Comparison of ENCODE assay signal across 17 mouse cellular contexts in the genomic region with DNA sequence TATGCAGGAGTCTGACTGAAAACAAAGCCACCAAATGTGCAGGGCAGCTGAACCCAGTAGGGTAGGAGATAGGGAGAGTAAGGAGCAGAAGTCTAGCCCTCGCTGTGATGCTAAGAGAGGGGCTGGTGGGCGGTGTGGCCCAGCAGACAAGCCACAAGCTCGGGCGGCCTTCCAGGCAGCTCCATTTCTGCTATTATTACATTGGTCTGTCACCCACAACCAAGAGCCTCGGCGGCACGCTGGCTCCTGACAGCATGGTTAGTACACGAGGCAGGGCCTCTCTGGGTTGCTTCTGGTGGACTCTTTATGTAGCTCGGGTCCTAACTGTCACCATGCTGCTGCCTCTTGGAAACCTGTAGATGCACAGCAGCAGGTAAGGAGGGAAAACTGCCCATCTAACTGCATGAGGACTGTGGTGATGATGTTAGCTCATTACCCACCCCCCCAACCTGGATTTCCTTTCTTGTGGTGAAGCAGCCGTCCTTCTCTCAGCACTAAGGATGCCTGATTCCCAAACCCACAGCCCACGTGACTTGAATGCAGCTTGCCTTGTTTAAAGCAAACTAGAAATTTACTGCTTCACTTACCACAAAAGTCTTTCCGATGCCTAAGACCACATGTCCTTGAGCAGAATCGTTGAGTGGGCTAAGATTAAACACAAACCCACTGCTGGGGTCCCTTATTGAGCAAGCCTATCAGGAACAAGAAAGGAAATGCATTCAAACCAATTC. TPM values are rescaled to one million over a fixed set of nuclear protein-coding genes. Genes with fewer than 3 reads are reported as not detected.
DNase-seq lines count a peak whose midpoint lies in the region; ATAC-seq and TF ChIP-seq lines count a peak whose summit lies in the region.
"Had no signal": no experiment of that assay in that cellular context is flagged by ENCODE, and none has a peak within 500 bp of the region (broad histone marks: within the 10 kb centered on the region; RNA-seq: fewer than 3 reads in every experiment).

No protein-coding gene starts in this region.

- H3K4me3 ChIP-seq in heart, embryonic 13.5 days, result no peak overlapping the region
- no peak overlapping the region for H3K4me3 ChIP-seq in heart, embryonic 12.5 days
- no peak overlapping the region for H3K4me3 ChIP-seq in embryonic facial prominence, embryonic 13.5 days
- H3K4me3 ChIP-seq in myocyte, result no peak overlapping the region
- H3K4me3 ChIP-seq: forebrain, embryonic 13.5 days had no signal

- H3K4me2 ChIP-seq in heart, embryonic 13.5 days, result no peak overlapping the region
- no peak overlapping the region for H3K4me2 ChIP-seq in heart, embryonic 12.5 days
- peak overlapping the region; percentile 18; the same call in 1 of the 2 replicates for H3K4me2 ChIP-seq in embryonic facial prominence, embryonic 13.5 days
- H3K4me2 ChIP-seq in myocyte (ENCODE audit: low read depth), result no peak overlapping the region
- H3K4me2 ChIP-seq: forebrain, embryonic 13.5 days; heart, embryonic 11.5 days; liver, embryonic 11.5 days had no signal

- TF ChIP-seq POLR2A in myocyte (IDR thresholded peaks at IDR 0.05; ENCODE audit: insufficient read length, low read depth), result no peak

- ATAC-seq in heart, embryonic 13.5 days (ENCODE audit: extremely low read depth, insufficient number of reproducible peaks, low FRiP score, low TSS enrichment), result no peak
- no peak for ATAC-seq in heart, embryonic 12.5 days (ENCODE audit: insufficient number of reproducible peaks, low FRiP score)
- ATAC-seq in embryonic facial prominence, embryonic 13.5 days (ENCODE audit: insufficient number of reproducible peaks, insufficient read depth, low FRiP score, low TSS enrichment, low read depth), result peak; percentile 23; the same call in 1 of the 2 replicates
- ATAC-seq: forebrain, embryonic 13.5 days; inflammation-experienced regulatory T-cells, adult 6 months; lung, postnatal 0 days had no signal

- no peaks in the 10 kb centered on the region for H3K9me3 ChIP-seq in heart, embryonic 13.5 days
- H3K9me3 ChIP-seq in heart, embryonic 12.5 days (replicated peaks), result no peaks in the 10 kb centered on the region
- no peaks in the 10 kb centered on the region for H3K9me3 ChIP-seq in embryonic facial prominence, embryonic 13.5 days
- H3K9me3 ChIP-seq: forebrain, embryonic 13.5 days had no signal

- no peaks in the 10 kb centered on the region for H3K79me2 ChIP-seq in myocyte (ENCODE audit: control insufficient read depth, insufficient read depth)

- peak; percentile 42 to 63 for DNase-seq in right cerebral cortex, adult 2 months (ENCODE audit: low spot score in 2 of 2)
- DNase-seq in right cerebral cortex, postnatal 4 days, result no peak
- no peak for DNase-seq in kidney, postnatal 14 days
- DNase-seq in retina, embryonic 14.5 days (ENCODE audit: low spot score), result no peak
- DNase-seq: cerebellum, adult 11-12 months; gastrocnemius, postnatal 14 days; heart, postnatal 4 days had no signal

- H3K27ac ChIP-seq in heart, embryonic 13.5 days (replicated peaks), result 0 out of 2 replicates have a peak overlapping the region, but pooled peaks have one; percentile 30
- no peak overlapping the region for H3K27ac ChIP-seq in heart, embryonic 12.5 days (ENCODE audit: poor library complexity, severe bottlenecking)
- peak overlapping the region; percentile 78 for H3K27ac ChIP-seq in embryonic facial prominence, embryonic 13.5 days
- H3K27ac ChIP-seq: forebrain, embryonic 13.5 days had no signal

- peaks cover 100% of the 10 kb centered on the region for H3K36me3 ChIP-seq in heart, embryonic 13.5 days
- peaks cover 91% of the 10 kb centered on the region for H3K36me3 ChIP-seq in heart, embryonic 12.5 days
- H3K36me3 ChIP-seq in embryonic facial prominence, embryonic 13.5 days, result peaks cover 68% of the 10 kb centered on the region
- H3K36me3 ChIP-seq in myocyte (ENCODE audit: control insufficient read depth, insufficient read depth), result no peaks in the 10 kb centered on the region

- WGBS in heart, embryonic 13.5 days, result 74% methylated on average over 13 of the region's 13 CpGs
- WGBS in heart, embryonic 12.5 days, result 77% methylated on average over 13 of the region's 13 CpGs
- 51% methylated on average over 13 of the region's 13 CpGs for WGBS in embryonic facial prominence, embryonic 13.5 days

- H3K9ac ChIP-seq in heart, embryonic 13.5 days, result no peak overlapping the region
- no peak overlapping the region for H3K9ac ChIP-seq in heart, embryonic 12.5 days
- H3K9ac ChIP-seq in embryonic facial prominence, embryonic 13.5 days, result no peak overlapping the region
- H3K9ac ChIP-seq: forebrain, embryonic 13.5 days had no signal

- no peaks in the 10 kb centered on the region for H3K27me3 ChIP-seq in heart, embryonic 13.5 days (replicated peaks)
- no peaks in the 10 kb centered on the region for H3K27me3 ChIP-seq in heart, embryonic 12.5 days (replicated peaks)
- no peaks in the 10 kb centered on the region for H3K27me3 ChIP-seq in embryonic facial prominence, embryonic 13.5 days
- no peaks in the 10 kb centered on the region for H3K27me3 ChIP-seq in myocyte (ENCODE audit: control insufficient read depth, insufficient read depth, insufficient read length)
- H3K27me3 ChIP-seq: forebrain, embryonic 13.5 days had no signal

- H3ac ChIP-seq in myocyte (ENCODE audit: control insufficient read depth, insufficient read length), result no peak overlapping the region

- H3K4me1 ChIP-seq in heart, embryonic 13.5 days, result peaks cover 18% of the 10 kb centered on the region
- H3K4me1 ChIP-seq in heart, embryonic 12.5 days (replicated peaks), result peaks cover 9% of the 10 kb centered on the region
- peaks cover 47% of the 10 kb centered on the region for H3K4me1 ChIP-seq in embryonic facial prominence, embryonic 13.5 days
- H3K4me1 ChIP-seq: forebrain, embryonic 13.5 days had no signal

TF ChIP-seq in myocyte, 11 proteins besides CTCF, POLR2A, EP300 and RAD21:
- no peak for TF ChIP-seq E2F4 (IDR thresholded peaks at IDR 0.05; ENCODE audit: insufficient read depth)
- no peak for TF ChIP-seq POLR2AphosphoS2 (IDR thresholded peaks at IDR 0.05; ENCODE audit: insufficient read length, low read depth)
- TF ChIP-seq CEBPB (IDR thresholded peaks at IDR 0.05; ENCODE audit: insufficient read depth, poor library complexity, severe bottlenecking), result no peak
- TF ChIP-seq MYOG (IDR thresholded peaks at IDR 0.05; ENCODE audit: control insufficient read depth in 1 of 3, insufficient read depth in 1 of 3, insufficient read length in 2 of 3, low read depth in 2 of 3), result peak in 2 of 3 experiments; percentile 1 to 29
- no peak for TF ChIP-seq SRF (IDR thresholded peaks at IDR 0.05; ENCODE audit: control insufficient read depth, insufficient read length, low read depth)
- no peak for TF ChIP-seq REST (IDR thresholded peaks at IDR 0.05; ENCODE audit: insufficient read depth, insufficient read length)
- TF ChIP-seq USF1 (IDR thresholded peaks at IDR 0.05; ENCODE audit: low read depth), result peak; percentile 60
- no peak for TF ChIP-seq MAX (IDR thresholded peaks at IDR 0.05; ENCODE audit: low read depth)
- TF ChIP-seq TCF3 (IDR thresholded peaks at IDR 0.05; ENCODE audit: insufficient read length, low read depth), result no peak
- TF ChIP-seq MYOD1 (IDR thresholded peaks at IDR 0.05; ENCODE audit: control insufficient read depth in 1 of 3, insufficient read length in 2 of 3, low read depth in 2 of 3), result no peak
- no peak for TF ChIP-seq TCF12 (IDR thresholded peaks at IDR 0.05; ENCODE audit: insufficient read depth, poor library complexity, severe bottlenecking)

RNA-seq across cellular contexts. Expression of a gene that starts 34.6 kb away (rescaled TPM):
- polyA plus RNA-seq in heart, embryonic 13.5 days (2015; fragmentation: Nextera tagmentation; extraction: Ambion mirVana), result 12.0 and 15.1 TPM in 2 replicates
- 4.0 and 4.7 TPM in 2 replicates for polyA plus RNA-seq in heart, embryonic 12.5 days (2016; fragmentation: Nextera tagmentation; extraction: Ambion mirVana)
- 0.58 TPM in 1 of 2 replicates, not detected in the other for polyA plus RNA-seq in embryonic facial prominence, embryonic 13.5 days (2015; fragmentation: Nextera tagmentation; extraction: Ambion mirVana)
- polyA plus RNA-seq in myocyte (2012; fragmentation: generic; extraction: Trizol), result not detected
- polyA plus RNA-seq: forebrain, embryonic 13.5 days; neural tube, embryonic 14.5 days had no signal

RNA-seq across cellular contexts. Expression of a gene that starts 59.2 kb away (rescaled TPM):
- 142 and 143 TPM in 2 replicates for polyA plus RNA-seq in heart, embryonic 13.5 days (2015; fragmentation: Nextera tagmentation; extraction: Ambion mirVana)
- polyA plus RNA-seq in heart, embryonic 12.5 days (2016; fragmentation: Nextera tagmentation; extraction: Ambion mirVana), result 293 and 312 TPM in 2 replicates
- 27.9 and 35.4 TPM in 2 replicates for polyA plus RNA-seq in embryonic facial prominence, embryonic 13.5 days (2015; fragmentation: Nextera tagmentation; extraction: Ambion mirVana)
- 21.6 TPM for polyA plus RNA-seq in myocyte (2012; fragmentation: generic; extraction: Trizol)

Comparison
In these comparisons a context has a peak if more than half of its experiments do, and no peak if none do; other contexts are left out.
1. DNase-seq: peak in right cerebral cortex, adult 2 months (2 of 2); none in right cerebral cortex, postnatal 4 days (single experiment), kidney, postnatal 14 days (single experiment) and retina, embryonic 14.5 days (single experiment).